In the genomic region with DNA sequence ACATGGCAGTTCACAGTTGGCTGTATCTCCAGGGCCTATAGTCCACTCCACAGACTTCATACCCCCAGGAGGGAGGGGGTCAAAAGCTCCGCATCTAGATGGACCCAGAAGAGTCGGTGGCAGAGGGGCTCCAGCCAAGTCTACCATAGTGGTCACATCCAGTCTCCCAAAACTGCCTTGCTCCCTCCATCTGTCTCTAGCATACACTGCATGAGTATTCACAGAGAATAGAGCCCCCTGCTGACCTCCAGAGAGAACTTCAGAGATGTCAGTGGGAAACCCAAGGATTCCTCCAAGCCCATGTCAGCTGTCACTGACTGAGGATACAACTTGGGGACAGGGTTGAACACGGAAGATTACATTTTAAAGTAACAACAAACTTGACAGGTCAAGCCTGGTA, we compare ENCODE assay signal across 7 mouse cellular contexts. TPM values are rescaled to one million over a fixed set of nuclear protein-coding genes. Genes with fewer than 3 reads are reported as not detected.
DNase-seq lines count a peak whose midpoint lies in the region; ATAC-seq and TF ChIP-seq lines count a peak whose summit lies in the region.

No protein-coding gene starts in this region.

- DNase-seq in kidney, adult 2 months = no peak
- no peak for DNase-seq in kidney, adult 9 months
- DNase-seq in 416B (ENCODE audit: low read depth) = peak; percentile 78
- DNase-seq in cerebellum, adult 9-10 months = no peak

- ATAC-seq in erythroid progenitor cell, adult 5-6 weeks (replicated peaks; ENCODE audit: low FRiP score, poor library complexity, severe bottlenecking) = 0 out of 2 replicates have a peak, but pooled peaks have one; percentile 22
- ATAC-seq in monocyte, adult 5-6 weeks (replicated peaks; ENCODE audit: insufficient number of reproducible peaks, low FRiP score, low TSS enrichment, poor library complexity, severe bottlenecking) = no peak

- no peak overlapping the region for H3K9ac ChIP-seq in ES-Bruce4 (ENCODE audit: low read depth, poor library complexity, severe bottlenecking)

- H3K4me1 ChIP-seq in kidney, adult 2 months (ENCODE audit: control insufficient read depth, insufficient read depth, low read length) = no peaks in the 10 kb centered on the region
- H3K4me1 ChIP-seq in ES-Bruce4 (ENCODE audit: control insufficient read depth, insufficient read depth, low read length) = peaks cover 2% of the 10 kb centered on the region

- WGBS in kidney, adult 2 months = 66% methylated on average over 3 of the region's 3 CpGs

- no peak overlapping the region for H3K27ac ChIP-seq in kidney, adult 2 months (ENCODE audit: insufficient read depth, low read depth, low read length)
- H3K27ac ChIP-seq in ES-Bruce4 (ENCODE audit: insufficient read depth, low read length) = no peak overlapping the region

- no peaks in the 10 kb centered on the region for H3K27me3 ChIP-seq in kidney, adult 2 months (replicated peaks; ENCODE audit: control insufficient read depth, insufficient read depth, low read length)
- no peaks in the 10 kb centered on the region for H3K27me3 ChIP-seq in ES-Bruce4 (ENCODE audit: control insufficient read depth, insufficient read depth, low read length, poor library complexity, severe bottlenecking)

- no peaks in the 10 kb centered on the region for H3K9me3 ChIP-seq in ES-Bruce4 (replicated peaks; ENCODE audit: control insufficient read depth, insufficient read depth, low read length, poor library complexity, severe bottlenecking)

- no peak overlapping the region for H3K4me3 ChIP-seq in kidney, adult 2 months (ENCODE audit: insufficient read depth, low read depth, low read length)
- H3K4me3 ChIP-seq in ES-Bruce4 (ENCODE audit: low read depth, low read length) = no peak overlapping the region

- no peak for TF ChIP-seq POLR2A in kidney, adult 2 months (IDR thresholded peaks at IDR 0.05; ENCODE audit: low read depth, low read length)
- TF ChIP-seq POLR2A in ES-Bruce4 (IDR thresholded peaks at IDR 0.05; ENCODE audit: insufficient read depth, low read length) = no peak

- H3K36me3 ChIP-seq in kidney, adult 2 months (ENCODE audit: control insufficient read depth, insufficient read depth, low read length) = no peaks in the 10 kb centered on the region
- no peaks in the 10 kb centered on the region for H3K36me3 ChIP-seq in ES-Bruce4 (ENCODE audit: control insufficient read depth, insufficient read depth, low read length, poor library complexity, severe bottlenecking)

- peak; percentile 38; the same call in 1 of the 2 replicates for TF ChIP-seq CTCF in kidney, adult 2 months (conservative IDR thresholded peaks at IDR 0.05; ENCODE audit: insufficient read depth, insufficient read length, low read depth, low read length)
- TF ChIP-seq CTCF in ES-Bruce4 (IDR thresholded peaks at IDR 0.05; ENCODE audit: low read depth, low read length) = peak; percentile 16

- no peak for TF ChIP-seq EP300 in ES-Bruce4 (IDR thresholded peaks at IDR 0.05; ENCODE audit: insufficient read depth, low read depth, low read length)

RNA-seq across cellular contexts. Expression of gene Cd2bp2, which starts 10.2 kb away (rescaled TPM):
- 26.9 and 33.6 TPM in 2 replicates for polyA plus RNA-seq in kidney, adult 2 months (2012; rRNA removed)
- polyA plus RNA-seq in ES-Bruce4 (2011; ENCODE audit: insufficient read depth, insufficient read length, low read depth, missing spikeins) = 98.6 and 120 TPM in 2 replicates
- total RNA-seq in erythroid progenitor cell, adult 5-6 weeks (2015; ENCODE audit: low replicate concordance) = 18.7 and 25.2 TPM in 2 replicates
- total RNA-seq in erythroid progenitor cell, adult 5-6 weeks (2017; ENCODE audit: low replicate concordance) = 43.6 and 63.3 TPM in 2 replicates
- 48.7 to 89.2 TPM (median 59.8 TPM) in 3 replicates for total RNA-seq in monocyte, adult 5-6 weeks (2017)

RNA-seq across cellular contexts. Expression of gene Tbc1d10b, which starts 22.7 kb away (rescaled TPM):
- polyA plus RNA-seq in kidney, adult 2 months (2012; rRNA removed) = 26.8 and 28.5 TPM in 2 replicates
- polyA plus RNA-seq in ES-Bruce4 (2011; ENCODE audit: insufficient read depth, insufficient read length, low read depth, missing spikeins) = 42.8 and 55.5 TPM in 2 replicates
- 25.6 and 36.4 TPM in 2 replicates for total RNA-seq in erythroid progenitor cell, adult 5-6 weeks (2015; ENCODE audit: low replicate concordance)
- total RNA-seq in erythroid progenitor cell, adult 5-6 weeks (2017; ENCODE audit: low replicate concordance) = 85.3 and 173 TPM in 2 replicates
- 52.5 to 106 TPM (median 85.1 TPM) in 3 replicates for total RNA-seq in monocyte, adult 5-6 weeks (2017)

RNA-seq across cellular contexts. Expression of gene Mylpf, which starts 23.1 kb away (rescaled TPM):
- polyA plus RNA-seq in kidney, adult 2 months (2012; rRNA removed) = 0.33 and 90.1 TPM in 2 replicates
- polyA plus RNA-seq in ES-Bruce4 (2011; ENCODE audit: insufficient read depth, insufficient read length, low read depth, missing spikeins) = 278 and 351 TPM in 2 replicates
- total RNA-seq in erythroid progenitor cell, adult 5-6 weeks (2015; ENCODE audit: low replicate concordance) = 24.3 and 28.1 TPM in 2 replicates
- total RNA-seq in erythroid progenitor cell, adult 5-6 weeks (2017; ENCODE audit: low replicate concordance) = 25.7 and 48.9 TPM in 2 replicates
- 8.7 to 33.8 TPM (median 15.4 TPM) in 3 replicates for total RNA-seq in monocyte, adult 5-6 weeks (2017)

RNA-seq across cellular contexts. Expression of gene Zfp553, which starts 47.3 kb away (rescaled TPM):
- polyA plus RNA-seq in kidney, adult 2 months (2012; rRNA removed) = 7.9 and 9.6 TPM in 2 replicates
- polyA plus RNA-seq in ES-Bruce4 (2011; ENCODE audit: insufficient read depth, insufficient read length, low read depth, missing spikeins) = 52.1 and 57.0 TPM in 2 replicates
- total RNA-seq in erythroid progenitor cell, adult 5-6 weeks (2015; ENCODE audit: low replicate concordance) = 2.5 and 2.9 TPM in 2 replicates
- total RNA-seq in erythroid progenitor cell, adult 5-6 weeks (2017; ENCODE audit: low replicate concordance) = 0.77 and 10.0 TPM in 2 replicates
- 3.9 to 9.8 TPM (median 5.7 TPM) in 3 replicates for total RNA-seq in monocyte, adult 5-6 weeks (2017)

RNA-seq across cellular contexts. Expression of gene Sept1, which starts 47.3 kb away (rescaled TPM):
- 24.1 and 38.4 TPM in 2 replicates for polyA plus RNA-seq in kidney, adult 2 months (2012; rRNA removed)
- polyA plus RNA-seq in ES-Bruce4 (2011; ENCODE audit: insufficient read depth, insufficient read length, low read depth, missing spikeins) = 210 and 229 TPM in 2 replicates
- total RNA-seq in erythroid progenitor cell, adult 5-6 weeks (2015; ENCODE audit: low replicate concordance) = 36.0 and 65.2 TPM in 2 replicates
- total RNA-seq in erythroid progenitor cell, adult 5-6 weeks (2017; ENCODE audit: low replicate concordance) = 24.0 and 44.4 TPM in 2 replicates
- 117 to 359 TPM (median 130 TPM) in 3 replicates for total RNA-seq in monocyte, adult 5-6 weeks (2017)
